Mouse (Mus musculus): ENCODE measurements around the gene Cables2.
"Not testable (repeated sequence)": the region's sequence is repeated elsewhere in the genome, so short reads cannot be mapped to it uniquely, and the experiment has no call there.

The Cables2 gene

DNA sequence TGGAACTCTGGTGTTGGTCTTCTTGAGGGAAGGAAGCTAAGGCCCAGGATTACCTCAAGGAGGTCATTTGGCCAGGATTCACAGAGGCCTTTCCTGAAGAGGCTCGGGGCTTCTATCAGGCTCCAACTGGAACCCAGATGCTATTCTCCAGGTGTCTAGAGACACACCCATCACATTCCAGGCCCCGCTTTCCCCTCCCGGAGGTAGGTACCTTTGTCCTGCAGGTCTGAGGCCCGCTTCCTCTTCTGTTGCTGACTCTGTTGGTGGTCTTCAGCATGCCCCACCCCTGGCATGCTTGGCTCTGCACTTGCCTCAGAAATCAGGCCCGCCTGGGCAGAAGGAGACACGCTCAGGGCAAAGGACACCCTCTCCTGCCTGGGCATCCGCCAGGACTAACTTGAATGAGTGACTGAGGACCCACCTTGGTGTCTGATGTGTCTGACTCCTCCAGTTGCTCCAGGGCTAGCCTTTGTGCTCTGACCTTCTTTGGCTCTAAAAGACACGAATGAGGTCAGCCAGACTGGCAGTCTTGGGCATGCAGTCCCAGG lies 4.6 kb upstream of the Cables2 start:
- DNase-seq (ENCODE audit: inconsistent ontology term), result no peak

DNA sequence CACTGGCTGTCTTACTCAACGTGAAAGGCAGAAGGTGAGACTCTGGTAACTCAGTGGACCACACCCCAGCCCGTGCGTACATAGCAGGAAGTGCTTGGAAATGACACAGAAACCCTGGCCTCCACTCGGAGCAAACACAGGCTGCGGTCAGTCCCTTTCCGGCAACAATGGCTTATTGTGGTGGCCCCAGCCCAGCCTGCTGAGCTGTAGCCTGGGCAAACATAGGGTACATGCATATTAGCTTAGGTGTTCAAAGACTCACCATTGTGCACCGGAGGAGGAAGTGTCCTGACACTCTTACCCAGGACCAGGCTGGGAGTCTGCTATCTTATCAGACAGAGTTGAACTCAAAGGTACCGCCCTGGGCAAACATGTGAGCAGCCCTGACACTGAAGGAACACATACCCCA lies 3.6 kb upstream of the Cables2 start:
- DNase-seq (ENCODE audit: inconsistent ontology term), result no peak

DNA sequence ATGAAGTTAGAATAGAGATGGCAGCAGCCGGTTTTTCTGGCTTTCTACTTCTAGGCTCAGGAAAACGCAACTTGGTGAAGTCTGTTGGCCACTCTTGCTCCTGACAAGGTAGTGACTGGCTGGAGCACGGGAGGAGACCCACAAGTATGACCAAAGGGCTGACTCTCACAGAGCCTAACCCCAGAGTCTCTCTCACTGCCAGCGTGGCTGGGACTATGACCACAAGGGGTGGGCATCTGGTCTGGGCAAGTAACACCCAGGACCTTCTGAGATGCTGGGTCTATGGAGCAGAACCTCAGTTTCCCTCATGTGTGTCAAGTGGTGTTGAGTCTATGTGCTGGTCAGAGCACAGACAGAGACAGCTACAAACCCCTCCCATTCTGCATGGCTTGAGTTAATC lies 3.1 kb upstream of the Cables2 start:
- DNase-seq (ENCODE audit: inconsistent ontology term), result no peak

DNA sequence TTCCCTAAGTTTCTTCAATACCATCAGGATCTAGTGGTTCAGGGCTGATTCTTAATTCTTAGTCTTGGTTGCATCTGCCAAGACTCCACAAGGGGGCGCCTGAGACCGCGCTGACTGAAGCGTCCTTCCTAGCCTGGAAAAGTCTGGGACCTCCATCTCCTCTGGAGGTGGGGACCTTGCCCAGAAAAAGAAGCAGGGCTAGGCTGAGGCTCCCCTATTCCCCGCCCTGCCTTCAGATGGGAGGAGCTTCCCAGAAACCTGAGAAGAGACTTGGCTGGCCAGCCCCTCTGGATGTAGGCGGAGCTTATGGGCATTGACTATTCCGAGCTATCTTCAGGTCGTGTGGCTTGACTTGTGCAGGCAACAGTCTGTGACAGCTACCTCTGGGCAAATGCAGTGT lies 2.5 kb upstream of the Cables2 start:
- peak; percentile 80 for DNase-seq (ENCODE audit: inconsistent ontology term)

DNA sequence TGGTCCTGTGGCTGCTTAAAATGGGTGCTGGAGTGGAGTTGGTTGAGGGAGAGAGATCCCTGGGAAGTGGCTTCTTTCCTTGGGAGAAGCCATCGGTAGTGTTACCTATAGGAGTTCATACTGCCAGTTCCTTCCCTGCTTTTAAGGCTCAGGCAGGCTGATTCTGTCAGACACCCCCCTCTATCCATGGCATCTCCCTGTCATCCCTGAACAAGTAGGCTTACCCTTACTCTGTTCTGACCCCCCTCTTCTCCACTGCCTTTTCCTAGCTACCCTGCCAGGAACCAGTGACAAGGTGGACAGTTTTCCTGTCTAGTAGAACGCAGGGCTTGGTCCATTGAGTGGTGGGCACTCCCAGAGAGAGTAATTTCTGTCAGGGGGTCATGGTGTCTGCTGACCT lies 1.2 kb upstream of the Cables2 start:
- DNase-seq (ENCODE audit: inconsistent ontology term), result no peak

DNA sequence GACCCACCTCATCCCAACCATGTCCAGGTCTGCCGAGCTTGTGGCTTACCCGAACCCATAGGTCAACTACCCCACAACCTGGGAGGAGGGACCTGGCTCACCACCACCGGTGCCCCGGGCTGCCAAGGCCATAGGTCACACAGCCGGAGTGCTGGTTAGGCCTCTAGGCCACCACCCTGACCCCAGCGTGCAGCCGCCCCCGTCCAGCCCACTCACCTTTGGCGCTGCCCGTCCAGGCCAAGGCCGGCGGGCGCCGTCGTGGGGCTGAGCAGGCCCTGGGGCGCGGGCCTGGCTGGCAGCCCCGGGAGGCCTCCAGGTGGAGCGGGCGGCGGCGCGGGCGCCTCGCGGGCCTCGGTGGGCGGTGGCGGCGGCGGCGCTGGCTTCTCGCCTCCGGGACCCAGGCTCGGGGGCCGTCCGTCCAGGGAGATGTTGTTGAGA lies 393 bp downstream of the Cables2 start:
- DNase-seq (ENCODE audit: inconsistent ontology term), result no peak

DNA sequence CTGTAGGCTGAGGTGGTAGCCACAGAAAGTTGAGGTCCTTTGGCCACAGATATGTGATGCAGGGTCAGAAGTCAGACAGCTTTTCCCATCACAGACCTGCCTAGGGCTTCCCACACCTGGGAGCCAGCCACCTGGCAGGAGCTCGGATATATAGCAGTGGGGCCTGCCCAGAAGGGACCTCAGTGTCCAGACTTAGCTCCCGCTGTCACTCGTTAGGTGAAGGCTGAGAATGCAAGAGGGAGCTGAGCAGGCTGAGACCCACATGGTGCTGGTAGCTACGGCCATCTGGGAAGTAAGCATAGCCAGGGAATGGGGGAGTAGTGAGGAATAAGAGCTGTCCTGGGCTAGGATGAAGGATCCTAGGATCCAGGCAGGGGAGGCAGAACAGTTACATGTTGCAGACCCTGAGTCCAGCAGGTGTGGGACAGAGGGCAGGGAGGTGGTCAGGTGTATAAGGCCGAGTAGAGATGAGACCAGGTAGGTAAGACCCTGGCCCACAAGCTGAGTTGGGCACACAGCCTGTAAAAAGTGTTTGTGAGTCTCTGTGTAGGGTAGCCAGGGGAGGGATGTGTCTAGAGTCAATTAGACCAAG lies 1.4 kb downstream of the Cables2 start:
- no peak for DNase-seq (ENCODE audit: inconsistent ontology term)

DNA sequence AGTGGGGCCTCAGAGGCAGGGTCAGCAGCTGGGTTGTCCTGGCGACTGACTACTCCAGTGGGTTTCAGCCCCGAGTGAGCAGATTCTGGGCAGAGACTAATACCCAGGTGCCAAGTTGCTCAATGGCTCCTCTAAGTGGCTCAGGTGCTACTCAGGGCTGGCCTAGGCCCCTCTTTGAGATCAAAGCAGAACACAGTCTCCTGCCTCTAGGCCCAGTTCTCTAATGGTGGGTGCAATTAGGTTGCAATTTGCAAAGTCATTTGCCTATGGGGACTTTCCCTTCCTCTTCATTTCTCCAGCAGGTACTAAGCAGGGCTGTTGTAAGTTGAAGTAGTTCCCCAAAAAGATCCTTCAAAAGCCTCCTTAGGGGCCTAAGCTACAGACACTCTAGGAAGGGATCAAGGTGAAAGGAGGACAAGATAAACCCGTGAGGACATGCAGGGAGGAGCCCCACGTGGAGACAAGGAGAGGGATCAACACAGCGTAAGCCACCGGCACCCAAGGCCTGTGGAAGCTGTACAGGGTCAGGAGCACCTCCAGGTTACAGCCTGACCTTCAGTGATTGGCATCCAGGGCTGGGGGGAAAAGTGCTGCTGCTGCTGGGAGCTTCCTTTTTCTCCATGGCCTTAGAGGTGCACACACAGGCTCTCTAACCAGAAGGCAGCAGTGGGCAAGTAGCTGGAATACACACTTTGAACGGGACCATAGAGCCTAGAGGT lies 2.6 kb downstream of the Cables2 start:
- no peak for DNase-seq (ENCODE audit: inconsistent ontology term)

DNA sequence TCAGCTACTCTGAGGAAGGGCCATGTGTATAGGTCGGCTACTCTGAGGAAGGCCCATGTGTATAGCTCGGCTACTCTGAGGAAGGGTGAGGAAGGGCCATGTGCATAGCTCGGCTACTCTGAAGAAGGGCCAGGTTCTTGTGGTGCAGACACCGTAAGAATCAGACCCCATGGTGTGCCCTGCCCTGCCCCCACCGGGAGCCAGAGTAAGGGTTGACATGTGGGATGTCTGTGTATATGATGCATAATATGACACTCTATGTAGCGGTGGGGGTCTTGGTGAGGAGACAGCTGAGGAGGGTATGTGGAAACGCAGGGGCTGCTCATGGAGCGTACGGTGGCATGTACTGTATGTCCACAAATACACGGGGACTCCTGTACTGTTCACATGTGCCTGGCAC lies 4.0 kb downstream of the Cables2 start:
- DNase-seq (ENCODE audit: inconsistent ontology term), result no peak

DNA sequence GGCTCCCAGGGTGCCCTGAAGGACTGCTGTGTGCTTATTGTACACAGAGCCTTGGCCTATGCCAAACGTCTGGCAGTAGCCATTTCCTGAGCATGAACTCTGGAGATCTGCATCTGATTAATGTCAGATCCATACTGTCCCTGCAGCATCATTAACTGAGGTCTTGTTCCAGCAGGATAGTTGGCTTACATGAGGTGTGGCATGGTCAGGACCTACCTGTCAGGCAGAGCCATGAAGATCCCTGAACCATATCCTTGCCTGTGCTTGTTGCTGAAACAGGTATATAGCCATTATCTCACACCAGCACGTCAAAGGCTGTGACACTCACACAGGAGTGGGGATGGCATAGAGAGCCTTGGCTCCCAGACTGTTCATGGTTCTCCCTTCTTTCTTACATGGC lies 5.3 kb downstream of the Cables2 start:
- DNase-seq (ENCODE audit: inconsistent ontology term), result no peak

DNA sequence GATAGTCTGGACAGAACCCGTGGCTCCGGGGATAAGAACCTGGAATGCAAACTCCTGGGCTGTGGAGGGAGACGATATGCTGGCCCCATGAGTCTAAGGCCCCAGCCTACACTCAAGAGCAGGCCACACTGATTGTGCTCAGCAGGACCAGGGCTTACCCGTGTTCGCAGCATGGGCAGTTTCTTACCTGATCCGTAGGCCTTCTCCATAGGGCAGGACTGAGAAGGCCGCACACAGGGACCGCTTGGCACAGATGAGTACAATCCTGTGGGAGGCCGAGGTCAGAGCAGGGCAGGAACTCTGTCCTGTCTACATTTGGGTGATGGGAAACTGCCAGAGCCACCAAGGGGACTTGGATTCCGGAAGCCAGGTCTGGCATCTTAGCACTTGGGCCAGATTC lies 10.4 kb downstream of the Cables2 start:
- no peak for DNase-seq (ENCODE audit: inconsistent ontology term)

DNA sequence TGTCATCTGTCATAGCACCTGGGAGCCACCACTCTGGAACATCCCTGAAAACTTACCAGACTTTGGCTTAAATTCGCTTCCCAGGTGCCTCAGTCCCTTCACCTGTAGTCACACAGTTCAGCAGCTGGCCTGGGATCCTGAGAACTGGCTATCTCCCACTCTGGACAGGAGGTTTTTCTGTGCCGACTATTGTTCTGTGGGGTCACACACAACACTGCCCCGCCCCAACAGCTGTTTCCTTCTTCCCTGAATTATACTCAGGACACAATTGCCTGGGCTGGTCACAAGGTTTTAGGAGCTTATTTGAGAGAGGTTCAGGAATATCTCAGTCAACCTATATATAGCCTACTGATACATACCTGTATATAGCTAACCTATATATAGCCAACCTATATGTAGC lies 10.9 kb downstream of the Cables2 start:
- no peak for DNase-seq (ENCODE audit: inconsistent ontology term)

DNA sequence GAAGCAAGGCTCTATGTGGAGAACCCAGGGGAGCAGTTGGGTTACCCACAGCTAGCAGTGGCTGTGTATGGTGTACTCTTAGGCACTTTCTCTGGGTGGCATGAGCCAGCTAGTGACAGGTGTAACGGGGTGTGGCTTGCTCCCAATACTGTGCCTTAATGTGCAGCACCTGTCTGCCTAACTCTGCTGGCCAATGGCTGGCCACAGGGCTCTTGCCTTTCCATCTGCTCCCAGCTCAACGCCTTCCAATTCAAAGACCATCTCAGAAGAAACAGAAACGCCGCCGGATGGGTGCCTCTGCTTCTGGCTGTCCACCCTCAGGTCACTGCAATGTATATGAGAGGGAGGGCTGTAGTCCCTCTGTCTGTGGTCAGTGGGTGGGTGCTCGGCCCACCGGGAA lies 11.4 kb downstream of the Cables2 start:
- no peak for DNase-seq (ENCODE audit: inconsistent ontology term)

DNA sequence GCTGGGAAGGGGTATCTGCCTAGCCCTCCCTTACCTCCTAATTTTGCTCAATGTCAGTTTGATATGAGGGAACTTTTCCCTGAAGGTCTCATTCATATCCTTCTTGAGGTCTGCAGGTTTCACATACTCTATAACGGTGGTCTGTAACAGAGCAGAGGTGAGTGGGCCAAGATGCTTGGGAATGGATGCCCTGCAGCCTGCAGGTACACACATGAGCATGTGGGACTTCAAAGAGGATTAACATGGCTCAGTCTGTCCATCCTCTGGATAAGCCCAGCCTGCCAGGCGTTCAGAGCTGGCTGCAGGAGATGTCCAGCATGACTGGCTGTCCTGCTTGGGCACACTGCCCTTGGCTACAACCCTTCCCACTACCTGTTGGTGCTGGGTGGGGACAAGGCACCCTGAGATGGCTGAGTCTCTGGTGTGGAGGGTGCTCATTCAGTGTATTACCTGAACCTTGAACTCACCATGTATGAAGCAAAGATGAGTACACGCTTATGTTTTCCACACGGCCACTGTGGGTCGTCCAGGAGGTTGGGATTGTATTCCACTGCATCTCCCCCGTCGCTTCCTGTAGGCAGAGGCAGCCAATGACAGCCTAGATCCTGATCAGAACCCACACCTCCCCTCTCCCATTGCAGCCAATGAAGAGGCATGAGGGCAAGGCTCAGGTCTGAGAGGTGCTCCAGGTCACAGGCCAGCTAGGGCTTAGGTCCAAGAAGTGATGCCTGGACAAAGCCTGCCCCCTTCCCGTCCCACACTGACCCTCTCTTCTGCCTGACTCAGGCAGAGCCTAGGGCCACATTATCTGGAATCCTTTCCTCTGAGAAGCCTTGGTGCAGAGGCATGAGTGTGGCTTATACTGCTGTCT lies 12.5 kb downstream of the Cables2 start:
- no peak for DNase-seq (ENCODE audit: inconsistent ontology term)

DNA sequence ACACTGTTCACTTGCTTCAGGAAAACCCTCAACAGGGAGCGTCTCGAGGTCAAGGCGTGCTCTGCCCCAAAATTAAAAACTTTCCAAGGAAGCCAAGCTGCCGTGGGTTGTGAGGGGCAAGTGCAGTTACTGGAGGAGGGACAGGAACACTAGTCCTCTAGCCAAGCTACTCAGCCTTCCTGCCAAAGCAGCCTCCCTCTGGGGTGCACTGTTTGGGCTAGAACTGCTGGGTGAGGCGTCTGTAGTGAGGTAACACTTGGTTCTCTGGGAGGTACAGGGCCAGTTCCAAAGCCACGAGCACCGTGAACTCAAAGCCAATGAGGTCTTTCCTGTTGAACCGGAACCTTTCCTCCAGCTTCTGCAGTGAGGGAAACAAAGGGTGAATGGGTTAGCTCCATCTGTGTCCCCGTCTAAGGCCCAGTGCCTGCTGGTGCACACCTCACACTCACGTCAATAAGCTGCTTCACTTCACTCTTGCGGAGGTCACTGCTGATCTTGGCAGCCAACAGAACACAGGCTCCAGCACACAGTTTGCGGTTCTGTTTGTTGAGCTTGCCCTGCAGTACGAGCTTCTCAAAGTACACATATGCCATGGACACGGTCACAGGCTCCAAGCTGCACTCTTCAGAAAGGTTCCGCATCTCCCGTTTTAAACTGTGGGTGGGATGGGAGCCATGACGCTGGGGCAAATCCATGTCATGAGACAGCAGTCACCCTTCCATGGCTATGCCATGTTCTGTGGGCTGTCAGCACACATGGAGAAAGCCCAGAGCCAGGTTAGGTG lies 13.3 kb downstream of the Cables2 start:
- DNase-seq (ENCODE audit: inconsistent ontology term), result not testable (repeated sequence)

DNA sequence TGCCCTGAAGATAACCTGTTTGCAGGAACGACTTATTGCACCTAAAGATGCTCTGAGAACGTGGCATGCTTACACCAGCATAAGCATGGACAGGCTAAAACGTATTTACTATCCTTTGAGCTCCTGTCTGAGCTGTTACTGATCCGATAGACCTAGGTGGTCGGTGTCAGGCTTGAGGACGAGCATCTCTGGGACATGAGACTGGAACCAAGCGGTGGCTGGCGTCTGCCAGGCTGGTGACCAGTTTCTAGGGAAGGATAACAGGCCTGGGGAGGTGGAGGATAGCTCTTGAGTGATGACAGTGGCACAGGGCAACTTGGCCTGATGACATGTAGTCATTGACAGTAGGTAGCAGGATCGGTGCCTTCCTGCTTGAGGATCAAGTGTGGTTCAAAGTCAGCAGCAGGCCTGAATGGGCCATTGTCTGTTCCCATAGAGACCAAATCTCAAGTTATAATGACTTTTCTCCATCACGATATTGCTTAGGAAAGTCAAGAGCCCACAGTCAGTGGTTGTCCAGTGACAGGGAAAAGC lies 14.3 kb downstream of the Cables2 start:
- not testable (repeated sequence) for DNase-seq (ENCODE audit: inconsistent ontology term)

DNA sequence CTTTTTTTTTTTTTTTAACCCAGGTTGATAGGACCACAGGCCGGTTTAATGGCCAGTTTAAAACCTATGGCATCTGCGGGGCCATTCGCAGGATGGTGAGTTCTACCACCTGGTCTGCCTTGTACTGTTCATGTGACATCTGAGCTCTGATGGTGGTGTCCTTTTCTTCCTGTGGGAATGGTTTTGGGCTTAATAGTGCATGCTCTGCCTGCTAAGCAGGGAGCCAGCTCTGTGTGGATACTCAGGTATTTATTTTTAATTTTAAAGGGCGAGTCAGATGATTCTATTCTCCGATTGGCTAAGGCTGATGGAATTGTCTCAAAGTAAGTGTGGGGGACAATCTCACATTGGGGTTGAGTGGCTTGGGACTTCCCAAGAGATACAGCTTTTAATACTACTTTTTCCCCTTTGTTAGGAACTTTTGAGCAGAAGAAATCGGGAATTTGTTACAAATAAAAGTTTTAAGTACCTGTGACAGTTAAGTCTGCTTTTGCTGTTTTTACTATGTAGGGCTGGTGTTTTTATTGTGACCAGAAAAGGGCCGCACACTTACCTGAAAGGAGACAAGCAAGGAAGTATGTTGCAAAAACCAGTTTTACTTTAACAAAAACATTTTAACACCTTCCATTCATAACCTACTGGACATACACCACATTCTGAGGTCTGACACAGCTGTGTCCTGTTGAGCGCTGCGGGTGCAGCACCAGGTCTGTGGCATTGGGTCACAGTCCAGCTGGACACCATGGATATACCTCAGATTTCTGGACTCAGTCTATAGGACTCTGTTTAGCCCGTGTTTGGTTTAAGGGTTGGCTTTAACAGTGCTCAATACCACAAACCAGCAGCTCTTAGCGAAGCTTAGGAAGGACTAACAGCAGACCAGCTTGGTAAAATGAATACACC lies 15.1 kb downstream of the Cables2 start:
- no peak for DNase-seq (ENCODE audit: inconsistent ontology term)

DNA sequence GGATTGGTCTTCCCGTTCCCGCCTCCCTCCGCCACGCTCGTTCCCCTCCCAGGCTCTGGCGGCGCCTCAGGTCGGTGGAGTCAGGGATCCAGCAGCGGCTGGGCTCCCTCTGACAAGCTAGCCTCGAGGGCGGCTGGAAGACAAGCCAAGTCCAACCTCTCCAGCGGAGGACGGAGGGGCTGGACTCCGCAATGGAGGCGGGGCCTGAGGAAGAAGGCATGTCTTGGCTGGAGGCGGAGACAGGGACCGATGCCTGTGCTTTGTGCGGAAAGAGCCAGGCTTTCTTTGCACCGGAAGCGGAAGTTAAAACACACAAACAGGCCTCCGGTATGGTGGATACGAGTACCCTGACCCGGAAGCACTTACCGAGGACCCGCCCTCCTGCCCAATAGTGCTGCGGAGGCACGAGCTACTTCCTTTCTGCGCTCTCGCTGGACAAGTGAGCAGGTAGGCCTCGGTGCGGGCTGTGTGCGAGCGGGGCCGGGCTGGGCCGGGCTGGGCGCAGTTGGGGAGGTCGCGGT lies 16.2 kb downstream of the Cables2 start, which contains the start of gene Rps21:
Rps21 (plus strand) TSS at position 377 of the 521 bp plus-strand sequence.
- peak; percentile 99 for DNase-seq (ENCODE audit: inconsistent ontology term)

DNA sequence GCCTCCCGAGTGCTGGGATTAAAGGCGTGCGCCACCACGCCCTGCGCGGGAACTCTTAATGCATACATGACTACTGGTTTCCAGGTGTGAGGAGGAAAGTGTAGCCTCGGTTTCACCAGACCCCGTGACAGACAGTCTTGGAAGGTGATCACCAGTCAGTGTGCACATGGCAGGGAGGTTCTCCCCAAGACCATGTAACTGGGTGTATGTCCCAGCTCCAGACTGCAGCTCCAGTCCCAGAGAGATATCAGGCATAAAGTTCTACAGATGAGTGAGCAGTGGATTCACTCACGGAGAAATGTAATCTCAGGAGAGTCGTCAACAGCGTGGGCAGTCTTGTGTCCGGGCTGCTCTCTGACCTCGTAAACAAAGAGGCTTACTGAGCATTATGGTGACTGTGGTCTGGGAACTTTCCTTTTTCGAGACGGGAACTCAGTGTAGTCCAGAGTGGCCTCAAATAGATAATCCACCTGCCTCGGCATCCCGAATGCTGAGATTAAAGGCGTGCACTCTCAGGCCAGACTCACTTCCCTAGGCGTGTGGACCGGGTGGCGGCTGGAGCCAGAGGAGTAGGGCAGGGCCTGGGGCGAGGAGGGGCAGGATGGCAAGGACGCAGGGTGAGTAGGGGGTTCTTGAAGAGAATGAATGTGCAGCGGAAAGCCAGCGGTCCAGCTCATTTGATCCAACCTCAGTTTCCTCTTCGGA lies 16.8 kb downstream of the Cables2 start:
- DNase-seq (ENCODE audit: inconsistent ontology term), result no peak

All from Muller cell, postnatal 12 days (primary cell).